Mouse (Mus musculus) erythroblast, embryonic 14.5 days (primary cell): ENCODE data around the gene Pigt.

ENCODE experiments used
- GATA1 ChIP-seq: IDR thresholded peaks from 2 replicates; pipeline ENCODE4 v1.6.1; 2012; ENCODE audit warnings: low read length, inconsistent platforms, mixed read lengths
- TAL1 ChIP-seq: IDR thresholded peaks from 3 replicates; pipeline ENCODE4 v1.6.1; 2012; ENCODE audit warnings: low read length, inconsistent platforms, mixed read lengths

DNA sequence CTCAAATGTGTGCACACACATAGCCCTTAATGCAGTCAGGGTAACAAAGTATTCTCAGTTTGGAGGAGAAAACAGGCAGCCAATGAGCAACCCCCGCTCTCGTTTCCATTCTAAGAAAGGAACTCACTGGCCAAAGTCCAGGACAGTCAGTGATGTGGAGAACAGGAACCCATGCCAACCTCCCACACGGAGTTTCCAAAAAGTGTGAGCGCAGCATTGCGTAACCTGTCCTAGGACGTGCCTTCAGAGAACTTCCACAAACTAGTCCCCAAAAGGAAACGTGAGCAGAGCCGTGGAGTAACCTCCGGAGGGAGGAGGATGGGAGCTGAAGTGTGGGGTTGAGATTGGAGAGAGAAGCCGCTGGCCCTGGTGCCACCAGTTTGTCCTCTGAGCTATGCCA, 42.5 kb upstream of the Pigt start:
- TF ChIP-seq GATA1 (no peak), TAL1 (no peak)
